Mouse (Mus musculus) forelimb bud, embryonic 11.5 days (tissue): ENCODE data around the gene Gapvd1.

Source experiments
- DNase-seq: peaks from one replicate; pipeline ENCODE4 v3.0.0-alpha.2; 2012; ENCODE audit warnings: low read depth, low spot score

The Gapvd1 gene

DNA sequence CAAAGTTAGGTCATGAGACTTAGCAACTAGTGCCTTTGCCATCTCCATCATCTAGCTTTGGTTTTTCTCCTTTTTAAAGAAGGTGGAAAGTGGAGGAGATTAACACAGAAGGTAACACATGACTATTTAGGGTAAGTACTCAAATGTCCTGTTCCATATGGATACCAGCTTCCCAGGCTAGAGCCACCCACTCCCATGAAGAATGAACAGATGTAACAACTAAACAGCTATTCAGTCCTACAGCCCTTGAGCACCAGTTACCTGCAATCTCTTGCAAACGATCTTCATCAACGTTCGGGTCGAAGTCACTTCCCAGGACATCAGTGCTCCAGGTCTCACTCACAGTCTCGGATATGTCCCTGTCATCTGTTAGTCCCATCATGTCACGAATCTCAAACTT is 43.1 kb downstream of the Gapvd1 start:
- no peak for DNase-seq

GRCm38 (mm10) chr2:34708675-34709074 is 46.4 kb downstream of the Gapvd1 start:
- no peak for DNase-seq

GRCm38 (mm10) chr2:34696592-34696991 is 58.4 kb downstream of the Gapvd1 start:
- no peak for DNase-seq

DNA sequence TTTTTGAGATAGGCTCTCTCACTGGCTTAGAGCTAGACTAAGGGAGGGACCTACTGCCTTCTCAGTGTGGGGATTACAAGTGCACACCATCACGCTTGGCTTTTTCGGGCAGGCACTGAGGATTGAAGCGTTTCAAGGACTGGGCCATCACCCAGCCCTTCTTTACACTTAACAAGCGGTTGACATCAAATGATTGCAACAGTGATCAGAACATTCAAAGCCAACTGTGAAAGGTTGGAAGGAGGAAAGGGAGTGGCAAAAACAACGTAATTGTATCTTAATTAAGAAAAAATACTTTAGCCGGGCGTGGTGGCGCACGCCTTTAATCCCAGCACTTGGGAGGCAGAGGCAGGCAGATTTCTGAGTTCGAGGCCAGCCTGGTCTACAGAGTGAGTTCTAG is 62.2 kb downstream of the Gapvd1 start:
- DNase-seq = no peak

- no peak for DNase-seq
Measured at GRCm38 (mm10) chr2:34684076-34684870, 70.8 kb downstream of the Gapvd1 start.

DNA sequence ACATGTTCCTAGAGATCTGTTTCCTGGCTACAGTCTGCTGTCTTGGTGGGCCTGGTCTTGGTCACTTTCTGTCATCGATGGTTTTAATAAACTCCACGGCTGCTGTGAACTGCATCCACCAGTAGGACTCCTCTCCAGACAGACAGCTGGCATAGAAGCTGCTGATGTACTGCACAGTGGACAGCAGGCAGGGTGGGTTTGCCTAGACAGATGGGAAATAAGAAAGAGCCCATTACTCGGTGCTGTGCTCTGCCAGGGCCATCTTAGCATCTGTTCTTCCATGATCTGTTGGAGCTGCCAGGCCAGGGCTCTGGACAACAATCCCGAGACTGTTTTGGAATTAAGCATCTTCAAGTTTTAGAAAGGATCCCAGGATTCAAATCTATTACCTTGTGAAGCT is 77.1 kb downstream of the Gapvd1 start:
- no peak for DNase-seq

- no peak for DNase-seq
Measured at GRCm38 (mm10) chr2:34677061-34677460, 78.0 kb downstream of the Gapvd1 start.

- no peak for DNase-seq
Measured at GRCm38 (mm10) chr2:34673846-34674245, 81.2 kb downstream of the Gapvd1 start.

DNA sequence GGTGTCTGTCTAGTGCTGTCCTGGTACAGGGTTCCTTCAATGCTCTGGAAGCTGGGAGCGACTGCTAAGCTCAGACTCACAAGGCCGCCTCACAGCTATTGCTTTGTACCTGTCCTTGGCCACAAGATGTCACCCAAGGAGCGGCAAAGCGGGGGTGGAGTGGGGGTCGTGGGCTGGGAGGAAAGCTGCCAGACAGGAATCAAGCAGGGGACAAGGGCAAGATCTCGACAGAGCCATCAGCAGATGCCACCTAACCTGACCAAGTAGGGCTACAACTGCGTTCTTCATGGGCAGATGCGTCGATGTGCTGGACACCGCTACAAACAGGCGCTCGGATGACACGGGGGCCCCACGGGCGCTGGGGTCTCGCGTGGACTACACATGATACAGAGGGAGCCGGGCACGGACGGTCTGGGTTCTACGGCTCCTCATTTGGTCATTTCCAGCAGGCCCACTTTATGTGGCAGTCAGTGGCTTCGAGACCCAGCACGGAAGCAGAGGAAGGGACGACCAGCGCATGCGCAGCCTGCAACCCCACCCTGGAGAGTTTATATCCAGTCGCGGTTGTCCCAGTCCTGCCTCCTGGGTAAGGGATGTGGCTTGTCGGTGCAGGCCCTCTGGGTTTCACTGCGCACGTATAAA is 83.5 kb downstream of the Gapvd1 start:
- DNase-seq = peak; percentile 64

DNA sequence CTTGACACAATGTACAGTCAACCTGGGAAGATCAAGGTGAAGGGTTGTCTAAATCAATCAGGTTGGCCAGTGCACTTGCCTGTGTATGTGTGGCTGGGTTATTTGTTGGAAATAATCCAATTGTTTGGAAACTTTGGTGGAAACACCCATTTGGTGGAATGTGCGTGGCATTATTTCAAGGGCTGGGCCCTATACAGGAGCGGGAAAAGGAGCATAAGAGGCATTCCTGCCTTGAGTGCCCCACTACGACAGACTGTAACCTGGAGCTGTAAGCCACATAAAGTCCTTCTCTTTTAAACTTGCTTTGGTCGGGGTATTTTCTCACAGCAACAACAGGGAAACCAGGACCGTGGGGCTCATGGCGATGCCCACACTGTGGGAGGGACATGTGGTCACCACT is 84.6 kb downstream of the Gapvd1 start:
- no peak for DNase-seq

DNA sequence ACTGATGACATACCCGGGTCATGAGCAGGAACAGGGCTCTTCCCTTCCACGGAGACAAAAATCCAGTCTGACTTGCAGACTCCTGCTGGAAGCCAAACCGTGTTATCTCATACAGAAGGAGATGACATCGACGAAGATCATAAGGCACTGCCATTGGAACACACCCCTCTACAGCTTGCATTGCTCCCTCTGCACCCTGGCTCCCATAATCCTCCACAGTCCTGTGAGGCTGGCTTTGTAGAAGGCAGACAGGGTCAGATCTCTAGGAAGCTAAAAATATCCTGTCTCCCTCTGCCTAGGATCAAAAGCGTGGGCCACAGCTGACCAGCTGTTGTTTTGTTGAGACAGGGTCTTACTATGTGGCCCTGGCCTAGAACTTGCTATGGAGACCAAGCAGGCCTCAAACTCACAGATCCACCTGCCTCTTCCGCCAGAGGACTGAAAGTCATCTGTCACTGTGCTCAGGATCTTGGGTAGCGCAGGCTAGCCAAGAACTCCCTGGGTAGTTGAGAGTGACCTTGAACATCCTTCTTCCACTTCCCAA is 85.8 kb downstream of the Gapvd1 start:
- DNase-seq = no peak

GRCm38 (mm10) chr2:34668440-34669191 is 86.4 kb downstream of the Gapvd1 start:
- no peak for DNase-seq

DNA sequence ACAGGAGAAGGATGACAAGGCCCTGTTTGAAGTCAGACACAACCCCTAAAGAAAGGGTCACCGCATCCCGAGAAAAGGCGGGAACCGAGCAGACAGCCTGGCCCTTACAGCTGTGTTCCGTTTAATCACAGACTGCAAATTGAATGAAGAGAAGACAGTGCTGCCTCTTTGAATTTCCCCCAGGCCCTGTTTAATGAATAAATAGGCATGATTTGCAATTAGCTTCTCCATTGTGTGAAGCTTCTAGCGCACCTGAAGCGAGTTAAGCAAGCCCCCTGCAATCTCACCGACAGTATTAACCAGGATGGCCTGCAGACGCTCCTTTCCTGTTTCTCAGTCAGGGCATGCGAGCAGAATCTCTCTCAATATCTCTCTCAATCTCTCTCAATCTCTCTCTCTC is 87.2 kb downstream of the Gapvd1 start:
- no peak for DNase-seq

GRCm38 (mm10) chr2:34647410-34647809 is 107.6 kb downstream of the Gapvd1 start:
- DNase-seq = no peak

GRCm38 (mm10) chr2:34646541-34646865 is 108.5 kb downstream of the Gapvd1 start:
- no peak for DNase-seq

DNA sequence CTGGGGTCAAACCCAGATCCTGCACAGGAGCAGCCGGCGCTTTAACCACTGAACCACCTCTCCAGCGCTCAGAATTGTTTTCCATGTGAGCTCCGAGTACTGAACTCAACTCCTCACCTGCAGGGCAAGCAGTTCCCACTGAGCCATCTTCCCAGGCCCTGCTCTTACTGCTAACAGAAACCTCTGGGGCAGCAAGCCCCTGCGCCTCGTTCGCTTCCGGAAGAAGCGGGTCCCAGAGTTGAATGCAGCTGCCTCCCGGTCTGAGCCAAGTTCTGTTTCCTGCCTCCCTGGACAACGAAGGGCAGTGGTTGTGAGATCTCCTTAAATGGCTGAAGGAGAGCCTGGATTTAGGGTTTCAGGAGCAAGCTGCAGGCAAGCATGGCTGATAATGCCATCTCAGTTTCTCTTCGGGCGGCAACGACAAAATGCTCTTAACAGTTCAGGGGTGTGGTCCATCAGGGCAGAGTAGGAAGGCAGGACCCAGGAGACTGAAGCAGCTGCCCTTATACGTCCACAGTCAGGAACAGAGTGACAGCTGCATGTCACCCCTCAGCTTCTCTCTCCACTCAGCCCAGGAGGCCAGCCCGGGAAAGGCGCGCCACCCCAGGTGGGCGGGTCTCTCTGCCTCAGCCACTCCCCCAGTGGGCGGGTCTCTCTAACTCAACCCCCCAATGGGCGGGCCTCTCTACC is 109.0 kb downstream of the Gapvd1 start:
- DNase-seq = peak; percentile 55

DNA sequence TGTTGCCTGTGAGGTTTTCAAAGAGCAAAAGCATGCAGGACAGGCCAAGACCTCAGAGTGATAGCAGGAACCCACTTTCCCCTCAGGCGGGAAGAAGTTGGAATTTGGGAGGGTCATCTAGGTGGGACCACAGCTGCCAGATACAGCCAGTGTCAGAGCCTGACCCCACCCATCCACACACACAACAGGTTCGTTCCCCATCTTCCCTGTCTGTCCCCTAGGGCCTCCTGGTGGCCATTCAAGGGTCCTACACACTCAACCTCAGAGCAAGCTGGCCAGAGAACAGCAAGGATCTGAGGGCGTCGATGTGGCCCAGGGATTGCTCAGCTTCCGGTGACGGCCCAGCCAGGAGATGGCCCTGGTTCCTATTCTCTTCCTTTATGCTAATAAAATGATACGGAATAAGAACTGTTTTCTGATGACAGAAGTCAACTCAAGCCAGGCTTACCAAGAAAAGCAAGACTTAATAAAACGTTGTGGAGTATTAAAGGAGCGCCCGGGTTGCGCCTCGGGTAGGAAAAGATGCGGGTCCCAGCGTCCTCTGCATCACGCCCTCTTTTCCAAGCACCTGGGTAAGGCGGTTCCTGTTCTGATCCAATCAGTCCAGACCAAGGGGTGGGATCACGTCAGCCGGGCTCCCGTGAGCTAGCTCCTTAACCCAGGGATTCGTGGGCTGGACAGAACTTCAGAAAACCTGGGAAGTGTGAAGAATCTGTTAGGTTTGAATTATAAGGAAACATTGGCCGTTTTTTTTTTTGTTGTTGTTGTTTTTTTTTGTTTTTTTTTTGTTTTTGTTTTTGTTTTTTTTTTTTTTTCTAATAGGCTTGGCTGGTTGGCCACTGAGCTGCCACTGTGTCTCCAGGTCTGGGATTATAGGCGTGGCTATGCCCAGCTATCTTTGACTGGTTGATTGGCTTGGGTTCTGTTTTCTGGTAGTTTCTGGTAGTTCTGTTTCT is 110.2 kb downstream of the Gapvd1 start:
- DNase-seq = peak; percentile 34

- DNase-seq = peak; percentile 43
Measured at GRCm38 (mm10) chr2:34642351-34642750, 112.7 kb downstream of the Gapvd1 start.

GRCm38 (mm10) chr2:34639725-34640124 is 115.3 kb downstream of the Gapvd1 start:
- no peak for DNase-seq

GRCm38 (mm10) chr2:34638955-34639650 is 115.9 kb downstream of the Gapvd1 start:
- DNase-seq = peak; percentile 85
